Mouse (Mus musculus): ENCODE data around the gene Lgals7. TPM values are rescaled to one million over a fixed set of nuclear protein-coding genes. Genes with fewer than 3 reads are reported as not detected.

Lgals7 gene
- polyA plus RNA-seq, 1 experiment = 0.12 TPM

- Histone ChIP-seq H3K79me2 (ENCODE audit: control insufficient read depth, insufficient read depth) (no peaks in the 10 kb centered on the region), H3K36me3 (ENCODE audit: control insufficient read depth, insufficient read depth) (no peaks in the 10 kb centered on the region), H3K79me3 (ENCODE audit: low read depth) (no peaks in the 10 kb centered on the region), H3K27me3 (ENCODE audit: control insufficient read depth, insufficient read depth, insufficient read length) (no peaks in the 10 kb centered on the region), H3ac (ENCODE audit: control insufficient read depth, insufficient read length, low read depth) (no peak overlapping the region), H3K4me3 (ENCODE audit: insufficient read depth, poor library complexity, severe bottlenecking) (no peak overlapping the region)
- TF ChIP-seq FOSL1 (IDR thresholded peaks at IDR 0.05; ENCODE audit: insufficient read depth, low read length, poor library complexity, severe bottlenecking) = no peak
- TF ChIP-seq CTCF (IDR thresholded peaks at IDR 0.05; ENCODE audit: control insufficient read depth, insufficient read depth, insufficient read length) = no peak
- no peak for TF ChIP-seq MAX (IDR thresholded peaks at IDR 0.05)
- no peak for TF ChIP-seq MYOG (IDR thresholded peaks at IDR 0.05; ENCODE audit: control insufficient read depth, extremely low read depth, insufficient read length)
- TF ChIP-seq CEBPB (IDR thresholded peaks at IDR 0.05; ENCODE audit: low read depth) = no peak
- TF ChIP-seq USF1 (IDR thresholded peaks at IDR 0.05; ENCODE audit: low read depth) = no peak
- no peak for TF ChIP-seq MYOD1 (IDR thresholded peaks at IDR 0.05; ENCODE audit: control insufficient read depth, insufficient read length, low read depth)
These were observed 16.4 kb upstream of the Lgals7 start for GRCm38 (mm10) chr7:28847273-28847672.

GRCm38 (mm10) chr7:28849700-28850236 is 13.9 kb upstream of the Lgals7 start:
- TF ChIP-seq USF1 (IDR thresholded peaks at IDR 0.05; ENCODE audit: low read depth) (no peak), MYOG (IDR thresholded peaks at IDR 0.05; ENCODE audit: control insufficient read depth, extremely low read depth, insufficient read length) (no peak), FOSL1 (IDR thresholded peaks at IDR 0.05; ENCODE audit: insufficient read depth, low read length, poor library complexity, severe bottlenecking) (no peak), MYOD1 (IDR thresholded peaks at IDR 0.05; ENCODE audit: control insufficient read depth, insufficient read length, low read depth) (no peak), CTCF (IDR thresholded peaks at IDR 0.05; ENCODE audit: control insufficient read depth, insufficient read depth, insufficient read length) (no peak), MAX (IDR thresholded peaks at IDR 0.05) (no peak)
- no peak overlapping the region for H3ac ChIP-seq (ENCODE audit: control insufficient read depth, insufficient read length, low read depth)
- no peak overlapping the region for H3K4me3 ChIP-seq (ENCODE audit: insufficient read depth, poor library complexity, severe bottlenecking)
- no peaks in the 10 kb centered on the region for H3K79me2 ChIP-seq (ENCODE audit: control insufficient read depth, insufficient read depth)
- no peaks in the 10 kb centered on the region for H3K36me3 ChIP-seq (ENCODE audit: control insufficient read depth, insufficient read depth)
- no peaks in the 10 kb centered on the region for H3K27me3 ChIP-seq (ENCODE audit: control insufficient read depth, insufficient read depth, insufficient read length)
- no peaks in the 10 kb centered on the region for H3K79me3 ChIP-seq (ENCODE audit: low read depth)

- TF ChIP-seq MYOG (IDR thresholded peaks at IDR 0.05; ENCODE audit: control insufficient read depth, extremely low read depth, insufficient read length) (no peak), CEBPB (IDR thresholded peaks at IDR 0.05; ENCODE audit: low read depth) (no peak), MYOD1 (IDR thresholded peaks at IDR 0.05; ENCODE audit: control insufficient read depth, insufficient read length, low read depth) (no peak), CTCF (IDR thresholded peaks at IDR 0.05; ENCODE audit: control insufficient read depth, insufficient read depth, insufficient read length) (no peak), MAX (IDR thresholded peaks at IDR 0.05) (no peak), USF1 (IDR thresholded peaks at IDR 0.05; ENCODE audit: low read depth) (no peak), FOSL1 (IDR thresholded peaks at IDR 0.05; ENCODE audit: insufficient read depth, low read length, poor library complexity, severe bottlenecking) (no peak)
- Histone ChIP-seq H3K4me3 (ENCODE audit: insufficient read depth, poor library complexity, severe bottlenecking) (no peak overlapping the region), H3ac (ENCODE audit: control insufficient read depth, insufficient read length, low read depth) (no peak overlapping the region), H3K36me3 (ENCODE audit: control insufficient read depth, insufficient read depth) (no peaks in the 10 kb centered on the region), H3K27me3 (ENCODE audit: control insufficient read depth, insufficient read depth, insufficient read length) (no peaks in the 10 kb centered on the region), H3K79me2 (ENCODE audit: control insufficient read depth, insufficient read depth) (no peaks in the 10 kb centered on the region), H3K79me3 (ENCODE audit: low read depth) (no peaks in the 10 kb centered on the region)
These were observed 13.0 kb upstream of the Lgals7 start for GRCm38 (mm10) chr7:28850642-28851041.

- TF ChIP-seq MAX (IDR thresholded peaks at IDR 0.05) = no peak
- TF ChIP-seq MYOD1 (IDR thresholded peaks at IDR 0.05; ENCODE audit: control insufficient read depth, insufficient read length, low read depth) = no peak
- TF ChIP-seq MYOG (IDR thresholded peaks at IDR 0.05; ENCODE audit: control insufficient read depth, extremely low read depth, insufficient read length) = no peak
- no peak for TF ChIP-seq FOSL1 (IDR thresholded peaks at IDR 0.05; ENCODE audit: insufficient read depth, low read length, poor library complexity, severe bottlenecking)
- no peak for TF ChIP-seq CTCF (IDR thresholded peaks at IDR 0.05; ENCODE audit: control insufficient read depth, insufficient read depth, insufficient read length)
- TF ChIP-seq USF1 (IDR thresholded peaks at IDR 0.05; ENCODE audit: low read depth) = no peak
- TF ChIP-seq CEBPB (IDR thresholded peaks at IDR 0.05; ENCODE audit: low read depth) = no peak
- no peaks in the 10 kb centered on the region for H3K36me3 ChIP-seq (ENCODE audit: control insufficient read depth, insufficient read depth)
These were observed 3.7 kb upstream of the Lgals7 start for GRCm38 (mm10) chr7:28859953-28860352.

GRCm38 (mm10) chr7:28860898-28861297 is 2.8 kb upstream of the Lgals7 start:
- TF ChIP-seq MAX (IDR thresholded peaks at IDR 0.05) (no peak), USF1 (IDR thresholded peaks at IDR 0.05; ENCODE audit: low read depth) (no peak), MYOG (IDR thresholded peaks at IDR 0.05; ENCODE audit: control insufficient read depth, extremely low read depth, insufficient read length) (no peak), CEBPB (IDR thresholded peaks at IDR 0.05; ENCODE audit: low read depth) (no peak), MYOD1 (IDR thresholded peaks at IDR 0.05; ENCODE audit: control insufficient read depth, insufficient read length, low read depth) (no peak), FOSL1 (IDR thresholded peaks at IDR 0.05; ENCODE audit: insufficient read depth, low read length, poor library complexity, severe bottlenecking) (no peak), CTCF (IDR thresholded peaks at IDR 0.05; ENCODE audit: control insufficient read depth, insufficient read depth, insufficient read length) (no peak)
- Histone ChIP-seq H3K79me2 (ENCODE audit: control insufficient read depth, insufficient read depth) (no peaks in the 10 kb centered on the region), H3K36me3 (ENCODE audit: control insufficient read depth, insufficient read depth) (no peaks in the 10 kb centered on the region), H3K79me3 (ENCODE audit: low read depth) (no peaks in the 10 kb centered on the region), H3ac (ENCODE audit: control insufficient read depth, insufficient read length, low read depth) (no peak overlapping the region), H3K4me3 (ENCODE audit: insufficient read depth, poor library complexity, severe bottlenecking) (no peak overlapping the region), H3K27me3 (ENCODE audit: control insufficient read depth, insufficient read depth, insufficient read length) (no peaks in the 10 kb centered on the region)

More at GRCm38 (mm10) chr7:28859953-28860352, 3.7 kb upstream of the Lgals7 start:
- H3ac ChIP-seq (ENCODE audit: control insufficient read depth, insufficient read length, low read depth) = no peak overlapping the region
- no peaks in the 10 kb centered on the region for H3K79me2 ChIP-seq (ENCODE audit: control insufficient read depth, insufficient read depth)
- H3K79me3 ChIP-seq (ENCODE audit: low read depth) = no peaks in the 10 kb centered on the region
- H3K4me3 ChIP-seq (ENCODE audit: insufficient read depth, poor library complexity, severe bottlenecking) = no peak overlapping the region
- H3K27me3 ChIP-seq (ENCODE audit: control insufficient read depth, insufficient read depth, insufficient read length) = no peaks in the 10 kb centered on the region

Measured in C2C12 (cell line).